Mouse (Mus musculus) layer of hippocampus, postnatal 25 days (tissue): ENCODE measurements at regions not wholly inside any gene's neighbourhood (a gene's known extent, or its start where the extent isn't known, plus 50 kb on each side); places are given as distances from the start of the nearest gene placed in this dataset.

Experiments used
- DNase-seq, 2 experiments: peaks; one replicate each; pipeline ENCODE4 v3.0.0; 2022; ENCODE audit warnings: mixed read lengths in 2 of 2, low spot score in 1 of 2; ENCODE audit errors: extremely low spot score in 1 of 2

GRCm38 (mm10) chr16:89631396-89632113 lies 60.6 kb upstream of the Krtap11-1 start:
- DNase-seq = no peak

DNA sequence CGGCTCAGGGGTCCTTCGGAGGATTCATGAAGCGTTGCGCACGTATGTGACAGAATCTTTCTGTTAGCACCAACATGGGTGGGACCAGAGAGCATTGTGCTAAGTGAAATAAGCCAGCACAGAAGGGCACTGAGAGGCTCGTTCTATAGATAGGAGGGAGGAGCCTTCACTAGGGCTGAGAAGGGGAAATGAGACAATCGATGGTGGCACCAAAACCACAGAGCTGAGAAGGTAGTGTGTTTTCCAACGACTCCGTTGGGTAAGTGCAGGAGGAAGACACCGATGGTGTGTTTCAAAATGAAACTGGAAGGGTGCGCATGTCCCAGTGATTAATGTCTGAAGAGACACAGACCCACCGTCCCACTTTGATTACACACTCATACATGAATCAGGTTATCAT lies 54.7 kb upstream of the Krtap11-1 start:
- no peak for DNase-seq

DNA sequence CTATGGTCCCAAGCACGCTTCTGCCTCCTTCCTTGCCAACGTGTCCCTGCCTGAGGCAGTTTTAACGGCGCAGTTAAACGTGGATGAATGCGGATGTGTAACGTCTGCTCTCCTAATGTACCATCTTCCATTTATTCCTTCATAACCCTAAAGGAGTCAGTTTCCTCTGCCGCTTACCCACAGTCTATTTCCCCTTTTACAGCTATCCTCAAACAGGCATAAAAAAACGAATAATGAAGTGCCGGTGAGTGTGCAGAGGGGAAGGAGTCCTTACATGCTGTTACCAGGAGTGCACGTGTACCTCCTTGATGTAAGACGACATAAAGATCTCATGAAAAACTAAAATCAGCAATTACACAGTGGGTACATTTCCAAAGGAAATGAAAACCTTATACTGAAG lies 54.3 kb upstream of the Krtap11-1 start:
- no peak for DNase-seq
